Mouse (Mus musculus): ENCODE data around the gene Olfr1032. TPM values are rescaled to one million over a fixed set of nuclear protein-coding genes. Genes with fewer than 3 reads are reported as not detected.

The Olfr1032 gene
- polyA plus RNA-seq (2017; shearing (Covaris generic)) = not detected

DNA sequence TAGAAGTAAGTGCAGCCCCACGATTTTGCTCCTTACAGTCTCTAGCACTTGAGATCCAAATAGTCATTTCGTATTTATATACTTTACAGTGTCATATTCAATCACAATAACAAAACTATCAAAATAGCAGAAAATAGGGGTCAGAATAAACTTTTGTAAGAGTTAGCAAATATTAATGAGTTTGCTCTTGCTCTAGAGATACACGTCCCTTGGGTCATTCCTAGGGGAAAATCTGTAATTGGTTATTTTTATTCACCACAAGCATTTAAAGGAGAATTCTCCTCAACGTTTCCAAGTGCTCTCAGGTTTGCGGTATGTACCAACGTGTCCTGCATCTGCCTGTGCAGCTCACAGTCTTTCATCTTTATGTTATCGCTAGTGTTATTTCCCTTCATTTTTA lies at the start of gene Olfr1032:
Gene Olfr1032, plus strand, starts transcription at position 301 of the 400 bp plus-strand sequence.

DNA sequence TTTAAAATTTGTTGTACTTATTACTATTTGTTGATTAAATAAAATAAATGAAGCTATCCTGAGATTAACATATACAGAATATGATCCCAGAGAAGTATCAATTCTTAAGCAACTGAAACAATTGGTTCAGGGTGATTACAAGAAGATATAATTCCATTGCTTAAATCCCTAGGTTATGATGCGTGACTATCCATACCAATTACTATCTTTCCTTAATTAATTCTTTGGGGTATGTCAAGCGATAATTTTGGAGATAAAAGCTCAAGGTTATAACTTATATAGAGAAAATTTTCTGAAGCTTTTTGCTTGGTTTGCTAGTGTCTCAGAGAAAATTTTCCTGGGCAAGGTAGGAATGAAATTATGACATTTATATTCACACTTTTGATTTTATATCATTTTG lies 31.7 kb upstream of the Olfr1032 start, which contains the start of gene Olfr1029:
Gene Olfr1029, plus strand, starts transcription at position 301 of the 400 bp plus-strand sequence.

DNA sequence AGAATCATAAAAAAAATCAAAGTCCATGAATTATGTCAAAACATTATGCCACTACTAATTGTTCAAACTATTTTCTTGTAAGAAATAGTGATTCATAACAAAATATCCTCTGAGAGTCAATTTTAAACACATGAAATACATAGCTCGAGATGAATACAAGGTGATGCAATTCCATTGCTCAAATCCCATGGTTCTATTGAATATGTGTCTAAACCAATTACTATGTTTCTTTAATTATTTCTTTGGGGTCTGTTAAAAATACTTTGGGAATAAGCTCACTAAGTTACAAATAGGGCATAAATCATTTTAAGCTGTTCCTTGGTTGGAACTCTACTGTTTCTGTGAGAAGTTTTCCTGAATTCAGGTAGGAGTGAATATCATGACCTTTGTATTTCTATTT lies 26.4 kb upstream of the Olfr1032 start, which contains the start of gene Olfr1030:
Gene Olfr1030, plus strand, starts transcription at position 301 of the 400 bp plus-strand sequence.

DNA sequence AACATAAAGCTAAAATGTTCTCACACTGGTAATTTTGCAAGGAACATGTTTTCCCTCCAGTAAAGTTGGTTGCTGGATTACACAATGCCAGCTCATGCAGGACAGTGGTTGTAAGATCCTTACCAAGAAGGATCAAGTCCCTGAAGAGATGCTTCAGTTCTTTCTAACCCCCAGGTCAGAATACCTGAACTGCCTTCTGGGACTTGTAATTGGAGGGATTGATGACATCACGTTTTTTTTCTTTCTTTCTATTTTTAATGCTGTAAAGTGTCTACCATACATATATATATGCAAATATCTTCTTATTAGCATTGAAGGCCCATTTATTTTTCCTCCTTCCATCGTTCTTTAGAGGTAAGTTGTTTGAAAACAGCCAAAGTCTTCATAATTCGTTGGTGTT lies 15.3 kb upstream of the Olfr1032 start, which contains the start of gene Olfr1031:
Gene Olfr1031, plus strand, starts transcription at position 301 of the 400 bp plus-strand sequence.

DNA sequence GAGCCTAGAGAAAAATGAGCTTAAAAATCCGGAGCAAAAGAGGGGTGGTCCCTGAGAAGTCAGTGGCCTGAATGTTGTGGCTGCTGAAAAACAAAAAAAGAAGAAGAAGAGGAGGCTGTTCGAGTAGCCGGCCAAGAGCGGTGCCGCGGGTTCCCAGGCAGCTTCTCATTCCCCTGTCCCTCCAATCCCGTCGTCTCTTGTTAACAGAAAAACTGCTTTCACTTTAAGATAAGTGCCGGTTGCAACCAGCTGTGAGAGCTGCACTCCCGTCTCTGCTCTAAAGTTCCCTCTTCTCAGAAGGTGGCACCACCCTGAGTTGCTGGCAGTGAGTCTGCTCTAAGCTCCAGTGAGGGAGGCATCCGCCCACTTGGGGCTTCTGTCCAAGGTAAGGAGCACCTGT lies 15.1 kb downstream of the Olfr1032 start, which contains the start of gene Olfr1033:
Gene Olfr1033, plus strand, starts transcription at position 228 of the 400 bp plus-strand sequence.

DNA sequence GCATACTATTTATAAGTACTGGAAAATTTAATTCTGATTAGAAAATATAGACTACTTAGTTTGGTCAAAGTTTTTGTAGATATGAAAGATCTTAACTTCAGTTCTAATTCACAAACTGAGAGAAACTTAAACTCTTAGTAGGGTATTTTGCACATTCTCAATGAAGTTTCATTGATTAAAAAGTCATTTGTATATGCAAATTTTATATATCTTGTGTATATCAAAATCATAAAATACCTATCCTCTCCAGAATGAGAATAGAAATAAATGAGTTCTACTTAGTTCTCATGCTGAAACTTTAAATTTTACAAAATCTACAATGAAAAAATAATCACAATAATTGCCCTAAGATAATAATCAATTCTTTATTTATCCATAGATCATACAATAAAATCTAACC lies 40.2 kb downstream of the Olfr1032 start, which contains the start of gene Olfr1034:
Gene Olfr1034, plus strand, starts transcription at position 301 of the 400 bp plus-strand sequence.

Other genes with a start within 250 kb of the Olfr1032 start
- gene Olfr1012, start 242.8 kb upstream of the Olfr1032 start, polyA plus RNA-seq (2017; shearing (Covaris generic)) = under 1 TPM in 1 of 2 experiments, not detected in 1; 0.05 TPM
- gene Olfr1013, start 238.4 kb upstream of the Olfr1032 start, polyA plus RNA-seq (2017; shearing (Covaris generic)) = not detected
- under 1 TPM in 1 of 2 experiments, not detected in 1; 0.17 TPM for gene Olfr1014, start 232.8 kb upstream of the Olfr1032 start, polyA plus RNA-seq (2017; shearing (Covaris generic))
- gene Olfr1015, start 223.5 kb upstream of the Olfr1032 start, polyA plus RNA-seq (2017; shearing (Covaris generic)) = not detected
- gene Olfr1016, start 203.0 kb upstream of the Olfr1032 start, polyA plus RNA-seq (2017; shearing (Covaris generic)) = under 1 TPM in 1 of 2 experiments, not detected in 1; 0.40 TPM
- under 1 TPM in 1 of 2 experiments, not detected in 1; 0.66 TPM for gene Olfr1018, start 187.1 kb upstream of the Olfr1032 start, polyA plus RNA-seq (2017; shearing (Covaris generic))
- gene Olfr1019, start 160.1 kb upstream of the Olfr1032 start, polyA plus RNA-seq (2017; shearing (Covaris generic)) = not detected
- 1 to 10 TPM in 1 of 2 experiments, under 1 TPM in 1; 0.10 to 1.7 TPM for gene Olfr1020, start 158.5 kb upstream of the Olfr1032 start, polyA plus RNA-seq (2017; shearing (Covaris generic))
- gene Olfr1022, start 136.9 kb upstream of the Olfr1032 start, polyA plus RNA-seq (2017; shearing (Covaris generic)) = not detected
- gene Olfr1023, start 119.9 kb upstream of the Olfr1032 start, polyA plus RNA-seq (2017; shearing (Covaris generic)) = not detected
- gene Olfr1024, start 100.5 kb upstream of the Olfr1032 start, polyA plus RNA-seq (2017; shearing (Covaris generic)) = not detected
- gene Olfr1025-ps1, start 90.3 kb upstream of the Olfr1032 start, polyA plus RNA-seq (2017; shearing (Covaris generic)) = not detected
- gene Olfr1026, start 84.0 kb upstream of the Olfr1032 start, polyA plus RNA-seq (2017; shearing (Covaris generic)) = 1 to 10 TPM in 1 of 2 experiments, not detected in 1; 1.2 TPM
- gene Olfr1028, start 55.1 kb upstream of the Olfr1032 start, polyA plus RNA-seq (2017; shearing (Covaris generic)) = under 1 TPM in 1 of 2 experiments, not detected in 1; 0.66 TPM
- under 1 TPM; 0.07 to 0.39 TPM for gene Olfr1029, start 31.6 kb upstream of the Olfr1032 start, polyA plus RNA-seq (2017; shearing (Covaris generic))
- gene Olfr1030, start 26.3 kb upstream of the Olfr1032 start, polyA plus RNA-seq (2017; shearing (Covaris generic)) = under 1 TPM; 0.37 to 0.62 TPM
- not detected for gene Olfr1031, start 15.2 kb upstream of the Olfr1032 start, polyA plus RNA-seq (2017; shearing (Covaris generic))
- 1 to 10 TPM; 1.7 to 5.1 TPM for gene Olfr1033, start 15.1 kb downstream of the Olfr1032 start, polyA plus RNA-seq (2017; shearing (Covaris generic))
- gene Olfr1034, start 40.3 kb downstream of the Olfr1032 start, polyA plus RNA-seq (2017; shearing (Covaris generic)) = not detected
- gene Olfr1036, start 68.5 kb downstream of the Olfr1032 start, polyA plus RNA-seq (2017; shearing (Covaris generic)) = under 1 TPM in 1 of 2 experiments, not detected in 1; 0.14 TPM
- not detected for gene Olfr1037, start 81.8 kb downstream of the Olfr1032 start, polyA plus RNA-seq (2017; shearing (Covaris generic))
- gene Olfr1039, start 130.4 kb downstream of the Olfr1032 start, polyA plus RNA-seq (2017; shearing (Covaris generic)) = not detected
- not detected for gene Olfr1040, start 141.2 kb downstream of the Olfr1032 start, polyA plus RNA-seq (2017; shearing (Covaris generic))
- gene Olfr1042, start 156.3 kb downstream of the Olfr1032 start, polyA plus RNA-seq (2017; shearing (Covaris generic)) = under 1 TPM; 0.12 to 0.98 TPM
- 1 to 10 TPM in 1 of 2 experiments, under 1 TPM in 1; 0.12 to 3.0 TPM for gene Olfr1043, start 162.0 kb downstream of the Olfr1032 start, polyA plus RNA-seq (2017; shearing (Covaris generic))
- under 1 TPM in 1 of 2 experiments, not detected in 1; 0.99 TPM for gene Olfr1044, start 172.3 kb downstream of the Olfr1032 start, polyA plus RNA-seq (2017; shearing (Covaris generic))
- under 1 TPM; 0.07 to 0.10 TPM for gene Olfr52, start 180.1 kb downstream of the Olfr1032 start, polyA plus RNA-seq (2017; shearing (Covaris generic))
- gene Olfr1045, start 197.5 kb downstream of the Olfr1032 start, polyA plus RNA-seq (2017; shearing (Covaris generic)) = not detected
- gene Olfr1046, start 213.8 kb downstream of the Olfr1032 start, polyA plus RNA-seq (2017; shearing (Covaris generic)) = not detected
- gene Olfr1047, start 225.9 kb downstream of the Olfr1032 start, polyA plus RNA-seq (2017; shearing (Covaris generic)) = not detected
- gene Olfr1048, start 234.7 kb downstream of the Olfr1032 start, polyA plus RNA-seq (2017; shearing (Covaris generic)) = not detected